In the genomic region with DNA sequence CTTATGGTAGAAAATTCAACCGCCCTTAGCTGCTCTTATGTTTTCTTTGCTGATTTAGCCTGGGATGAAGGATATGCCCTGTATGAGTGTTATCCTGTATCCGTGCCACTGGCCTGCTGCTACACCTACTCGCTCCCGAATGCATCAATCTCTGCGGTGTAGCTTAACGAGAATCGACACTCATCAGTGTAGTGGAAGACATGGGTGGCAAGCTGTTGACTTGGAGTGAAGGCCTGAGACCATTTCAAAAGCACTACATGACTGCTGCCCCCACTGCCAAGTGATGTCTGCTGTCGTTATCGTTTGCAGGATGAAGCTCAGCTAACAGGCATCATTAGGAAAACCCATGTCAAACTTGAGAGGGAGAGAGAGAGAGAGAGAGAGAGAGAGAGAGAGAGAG, we compare ENCODE assay signal across 25 mouse cellular contexts.
A peak's percentile ranks its signal among the peaks of the same experiment; 100 is the strongest.
DNase-seq lines count a peak whose midpoint lies in the region; ATAC-seq and TF ChIP-seq lines count a peak whose summit lies in the region.
"Had no signal": no experiment of that assay in that cellular context is flagged by ENCODE, and none has a peak within 500 bp of the region (broad histone marks: within the 10 kb centered on the region; RNA-seq: fewer than 3 reads in every experiment).

No protein-coding gene starts in this region.

- no peak overlapping the region for H3K9ac ChIP-seq in liver, embryonic 11.5 days (ENCODE audit: low read depth, low read length)
- H3K9ac ChIP-seq in liver, postnatal 0 days (replicated peaks) = no peak overlapping the region
- H3K9ac ChIP-seq: embryonic facial prominence, embryonic 12.5 days; embryonic facial prominence, embryonic 15.5 days; forebrain, postnatal 0 days; heart, embryonic 12.5 days; heart, embryonic 15.5 days; hindbrain, embryonic 14.5 days; intestine, embryonic 15.5 days had no signal

- H3K4me1 ChIP-seq in liver, embryonic 11.5 days (replicated peaks; ENCODE audit: control insufficient read depth, insufficient read depth, low read length) = no peaks in the 10 kb centered on the region
- H3K4me1 ChIP-seq in liver, postnatal 0 days (ENCODE audit: insufficient read depth) = no peaks in the 10 kb centered on the region
- H3K4me1 ChIP-seq: embryonic facial prominence, embryonic 15.5 days; heart, embryonic 12.5 days; heart, embryonic 15.5 days had no signal

- no peaks in the 10 kb centered on the region for H3K9me3 ChIP-seq in liver, embryonic 11.5 days (ENCODE audit: control insufficient read depth, low read length)
- H3K9me3 ChIP-seq in liver, postnatal 0 days (ENCODE audit: low read length) = no peaks in the 10 kb centered on the region
- H3K9me3 ChIP-seq: embryonic facial prominence, embryonic 12.5 days; embryonic facial prominence, embryonic 15.5 days; heart, embryonic 12.5 days; heart, embryonic 15.5 days; intestine, embryonic 15.5 days had no signal

- no peak overlapping the region for H3K4me3 ChIP-seq in liver, embryonic 11.5 days (ENCODE audit: low read depth, low read length)
- H3K4me3 ChIP-seq in liver, postnatal 0 days (ENCODE audit: low read depth, low read length) = no peak overlapping the region
- H3K4me3 ChIP-seq: embryonic facial prominence, embryonic 12.5 days; embryonic facial prominence, embryonic 15.5 days; gastrocnemius, adult 2 months; heart, embryonic 12.5 days; heart, embryonic 15.5 days; intestine, embryonic 15.5 days had no signal

- no peak for TF ChIP-seq CTCF in liver, postnatal 0 days (IDR thresholded peaks at IDR 0.05; ENCODE audit: low read depth)

- no peak overlapping the region for H3K4me2 ChIP-seq in liver, embryonic 11.5 days
- no peak overlapping the region for H3K4me2 ChIP-seq in liver, postnatal 0 days (ENCODE audit: low read depth, low read length)
- H3K4me2 ChIP-seq: embryonic facial prominence, embryonic 12.5 days; embryonic facial prominence, embryonic 15.5 days; heart, embryonic 12.5 days; heart, embryonic 15.5 days; hindbrain, embryonic 14.5 days; intestine, embryonic 15.5 days had no signal

- no peaks in the 10 kb centered on the region for H3K27me3 ChIP-seq in liver, embryonic 11.5 days (replicated peaks; ENCODE audit: control insufficient read depth, insufficient read depth, low read length)
- H3K27me3 ChIP-seq in liver, postnatal 0 days (ENCODE audit: insufficient read depth, low read length) = no peaks in the 10 kb centered on the region
- H3K27me3 ChIP-seq: embryonic facial prominence, embryonic 12.5 days; embryonic facial prominence, embryonic 15.5 days; heart, embryonic 15.5 days; intestine, embryonic 15.5 days had no signal

- no peak overlapping the region for H3K27ac ChIP-seq in liver, embryonic 11.5 days (ENCODE audit: low read depth, low read length)
- H3K27ac ChIP-seq in liver, postnatal 0 days (ENCODE audit: low read depth) = no peak overlapping the region
- H3K27ac ChIP-seq: embryonic facial prominence, embryonic 12.5 days; embryonic facial prominence, embryonic 15.5 days; gastrocnemius, adult 2 months; heart, embryonic 15.5 days; hindbrain, embryonic 14.5 days; intestine, embryonic 15.5 days had no signal

- ATAC-seq in liver, embryonic 11.5 days (replicated peaks; ENCODE audit: low FRiP score) = no peak
- no peak for ATAC-seq in liver, postnatal 0 days
- ATAC-seq: CD4-positive, CD25-positive, alpha-beta regulatory T cell, adult 4 months; forebrain, embryonic 14.5 days; forebrain, postnatal 0 days; intestine, embryonic 15.5 days had no signal

- 81% methylated on average over 9 of the region's 9 CpGs for WGBS in liver, embryonic 11.5 days
- WGBS in liver, postnatal 0 days (ENCODE audit: insufficient replicate concordance) = 89% methylated on average over 9 of the region's 9 CpGs

- H3K36me3 ChIP-seq in liver, embryonic 11.5 days (ENCODE audit: control insufficient read depth, insufficient read depth, low read length) = no peaks in the 10 kb centered on the region
- H3K36me3 ChIP-seq in liver, postnatal 0 days (replicated peaks; ENCODE audit: insufficient read depth, low read length) = no peaks in the 10 kb centered on the region
- H3K36me3 ChIP-seq: embryonic facial prominence, embryonic 12.5 days; embryonic facial prominence, embryonic 15.5 days; heart, embryonic 12.5 days; heart, embryonic 15.5 days; intestine, embryonic 15.5 days had no signal

- DNase-seq in heart, adult 11 months = peak; percentile 74
- no peak for DNase-seq in heart, postnatal 14 days
- DNase-seq in liver, embryonic 11.5 days (ENCODE audit: low spot score) = peak; percentile 15
- no peak for DNase-seq in liver, postnatal 0 days
- DNase-seq in retina, postnatal 1 day = peak; percentile 39
- no peak for DNase-seq in retina, embryonic 14.5 days (ENCODE audit: low spot score)
- DNase-seq in thymus, postnatal 14 days = no peak
- DNase-seq: adrenal gland, adult 2 months; adrenal gland, postnatal 25 days; cerebellum, adult 18-20 months; cerebellum, postnatal 25 days; forebrain, postnatal 0 days; gastrocnemius, adult 2 months; gastrocnemius, postnatal 14 days; heart, adult 18-20 months; heart, postnatal 10 days; heart, postnatal 4 days had no signal

- TF ChIP-seq EP300 in liver, postnatal 0 days (IDR thresholded peaks at IDR 0.05; ENCODE audit: low read depth) = no peak

- intact Hi-C loops in heart, postnatal 14 days (cut with DNase I) = no loop called here

Comparison
In these comparisons a context has a peak if more than half of its experiments do, and no peak if none do; other contexts are left out.
1. DNase-seq: peak in heart, adult 11 months (single experiment), liver, embryonic 11.5 days (single experiment) and retina, postnatal 1 day (single experiment); none in heart, postnatal 14 days (0 of 2), liver, postnatal 0 days (single experiment), retina, embryonic 14.5 days (single experiment) and thymus, postnatal 14 days (single experiment).